Mouse (Mus musculus): ENCODE measurements around the gene Glud1.
"Not testable (repeated sequence)": the region's sequence is repeated elsewhere in the genome, so short reads cannot be mapped to it uniquely, and the experiment has no call there.

The Glud1 gene

GRCm38 (mm10) chr14:34312339-34313048 lies 2.0 kb downstream of the Glud1 start:
- no peak for DNase-seq (ENCODE audit: low read depth)

GRCm38 (mm10) chr14:34313612-34314011 lies 3.1 kb downstream of the Glud1 start:
- DNase-seq (ENCODE audit: low read depth), result no peak

- DNase-seq (ENCODE audit: low read depth), result not testable (repeated sequence)
Observed at GRCm38 (mm10) chr14:34314383-34314782, 3.9 kb downstream of the Glud1 start.

- no peak for DNase-seq (ENCODE audit: low read depth)
Observed at GRCm38 (mm10) chr14:34314796-34315195, 4.3 kb downstream of the Glud1 start.

GRCm38 (mm10) chr14:34316346-34316745 lies 5.8 kb downstream of the Glud1 start:
- no peak for DNase-seq (ENCODE audit: low read depth)

GRCm38 (mm10) chr14:34317431-34317830 lies 6.9 kb downstream of the Glud1 start:
- DNase-seq (ENCODE audit: low read depth), result no peak

- no peak for DNase-seq (ENCODE audit: low read depth)
Observed at GRCm38 (mm10) chr14:34318113-34318512, 7.6 kb downstream of the Glud1 start.

GRCm38 (mm10) chr14:34323576-34324085 lies 13.1 kb downstream of the Glud1 start:
- DNase-seq (ENCODE audit: low read depth), result no peak

GRCm38 (mm10) chr14:34326606-34327005 lies 16.1 kb downstream of the Glud1 start:
- DNase-seq (ENCODE audit: low read depth), result no peak

GRCm38 (mm10) chr14:34327618-34328017 lies 17.1 kb downstream of the Glud1 start:
- no peak for DNase-seq (ENCODE audit: low read depth)

GRCm38 (mm10) chr14:34330657-34331158 lies 20.2 kb downstream of the Glud1 start:
- DNase-seq (ENCODE audit: low read depth), result no peak

- DNase-seq (ENCODE audit: low read depth), result no peak
Observed at GRCm38 (mm10) chr14:34331886-34332285, 21.4 kb downstream of the Glud1 start.

- DNase-seq (ENCODE audit: low read depth), result no peak
Observed at GRCm38 (mm10) chr14:34332476-34332875, 21.9 kb downstream of the Glud1 start.

- no peak for DNase-seq (ENCODE audit: low read depth)
Observed at GRCm38 (mm10) chr14:34339446-34339845, 28.9 kb downstream of the Glud1 start.

GRCm38 (mm10) chr14:34341993-34342392 lies 31.5 kb downstream of the Glud1 start:
- DNase-seq (ENCODE audit: low read depth), result no peak

GRCm38 (mm10) chr14:34343078-34343477 lies 32.6 kb downstream of the Glud1 start:
- no peak for DNase-seq (ENCODE audit: low read depth)

- DNase-seq (ENCODE audit: low read depth), result no peak
Observed at GRCm38 (mm10) chr14:34344361-34344760, 33.8 kb downstream of the Glud1 start.

GRCm38 (mm10) chr14:34345771-34346566 lies 35.4 kb downstream of the Glud1 start:
- no peak for DNase-seq (ENCODE audit: low read depth)

- no peak for DNase-seq (ENCODE audit: low read depth)
Observed at GRCm38 (mm10) chr14:34347084-34347483, 36.6 kb downstream of the Glud1 start.

- no peak for DNase-seq (ENCODE audit: low read depth)
Observed at GRCm38 (mm10) chr14:34348301-34348700, 37.8 kb downstream of the Glud1 start.

GRCm38 (mm10) chr14:34349007-34349406 lies 38.5 kb downstream of the Glud1 start:
- no peak for DNase-seq (ENCODE audit: low read depth)

GRCm38 (mm10) chr14:34351660-34352059 lies 41.1 kb downstream of the Glud1 start:
- no peak for DNase-seq (ENCODE audit: low read depth)

- no peak for DNase-seq (ENCODE audit: low read depth)
Observed at GRCm38 (mm10) chr14:34352523-34352922, 42.0 kb downstream of the Glud1 start.

Measured in c-Kit-positive CD71-negative TER-119-negative erythroid progenitor cells, embryonic 14.5 days (primary cell).